Mouse (Mus musculus) E14TG2a.4 (cell line): ENCODE results near the gene Nol8.

Experiments
- H3K27me3 ChIP-seq: 2 replicates; pipeline ENCODE4 v1.6.1; 2014; ENCODE audit warnings: low read length, control low read depth; ENCODE audit not compliant: insufficient read depth
- H3K36me3 ChIP-seq: 2 replicates; pipeline ENCODE4 v1.6.1; 2014; ENCODE audit warnings: low read length, control low read depth; ENCODE audit not compliant: insufficient read depth
- H3K4me1 ChIP-seq: replicated peaks from 2 replicates; pipeline ENCODE4 v1.6.1; 2014; ENCODE audit warnings: low read depth, low read length, control low read depth
- H3K4me3 ChIP-seq: replicated peaks from 2 replicates; pipeline ENCODE4 v1.5.1; 2014; ENCODE audit warnings: mild to moderate bottlenecking, low read length
- H3K9me3 ChIP-seq: 2 replicates; pipeline ENCODE4 v1.6.1; 2014; ENCODE audit warnings: low read length, control low read depth
- CTCF ChIP-seq: conservative IDR thresholded peaks from 2 replicates; pipeline ENCODE4 v1.5.1; 2014; ENCODE audit warnings: low read length
- NANOG ChIP-seq: IDR thresholded peaks from 2 replicates; pipeline ENCODE4 v1.6.1; 2014; ENCODE audit warnings: borderline replicate concordance, low read length, mixed read lengths
- POU5F1 ChIP-seq: IDR thresholded peaks from 2 replicates; pipeline ENCODE4 v1.6.1; 2014; ENCODE audit warnings: low read length, borderline replicate concordance

Gene Nol8

DNA sequence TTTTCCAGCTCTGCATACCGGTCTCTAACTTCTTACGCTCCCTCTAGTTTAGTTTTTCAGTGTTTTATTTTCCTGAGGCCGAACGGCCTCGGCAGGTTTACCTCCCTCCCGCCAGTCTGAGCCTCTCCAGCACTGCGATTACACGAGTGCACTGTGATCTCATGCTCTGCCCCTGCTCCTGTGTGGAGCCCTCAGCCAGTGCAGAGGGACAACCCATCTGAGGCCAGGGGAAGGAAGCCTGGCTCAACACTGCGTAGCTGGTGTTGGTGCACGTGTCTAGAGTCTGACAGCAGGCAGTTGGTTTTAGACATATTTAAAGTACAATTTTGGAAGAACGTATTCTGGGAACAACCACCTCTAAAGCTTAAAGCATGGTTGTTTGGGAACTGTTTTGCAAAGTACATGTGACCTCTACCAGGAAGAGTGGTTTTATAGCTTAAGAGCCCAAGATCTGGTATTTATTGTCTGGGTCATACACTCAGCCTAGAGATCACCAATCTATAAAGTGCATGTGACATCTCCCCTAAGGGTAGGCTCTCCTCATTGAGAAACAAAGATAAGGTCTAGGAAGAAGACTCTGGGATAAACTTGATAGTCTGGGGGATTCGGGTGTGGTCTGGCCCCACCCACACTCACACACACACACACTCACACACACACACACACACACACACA lies 59.3 kb downstream of the Nol8 start:
- Histone ChIP-seq H3K4me3 (no peak overlapping the region), H3K9me3 (no peaks in the 10 kb centered on the region), H3K36me3 (peaks cover 99% of the 10 kb centered on the region), H3K27me3 (no peaks in the 10 kb centered on the region), H3K4me1 (peaks cover 4% of the 10 kb centered on the region; the same call in 1 of the 2 replicates)
- TF ChIP-seq CTCF = no peak
- TF ChIP-seq NANOG = no peak
- TF ChIP-seq POU5F1 = no peak

DNA sequence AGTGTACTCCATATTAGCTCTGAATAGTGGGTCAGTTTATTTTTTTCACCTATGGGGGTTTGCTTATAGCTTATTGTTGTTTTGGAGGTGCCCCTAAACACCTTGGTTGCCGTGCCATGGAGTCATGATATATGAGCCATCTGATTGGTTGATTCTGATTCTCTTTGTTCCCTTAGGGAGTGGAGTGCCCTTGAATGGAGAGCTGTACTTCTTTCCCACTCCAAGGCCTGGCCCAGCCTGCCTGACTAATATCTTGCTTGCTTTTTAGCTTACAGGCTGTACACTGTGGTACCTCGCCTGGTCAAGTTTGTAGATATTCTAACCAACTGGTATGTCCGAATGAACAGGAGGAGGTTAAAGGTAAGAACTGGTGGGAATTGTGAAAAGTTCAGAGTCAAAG lies 66.4 kb downstream of the Nol8 start:
- no peak overlapping the region for H3K4me3 ChIP-seq
- H3K4me1 ChIP-seq = no peaks in the 10 kb centered on the region
- H3K36me3 ChIP-seq = peaks cover 100% of the 10 kb centered on the region
- H3K27me3 ChIP-seq = no peaks in the 10 kb centered on the region
- H3K9me3 ChIP-seq = no peaks in the 10 kb centered on the region
- no peak for TF ChIP-seq NANOG
- no peak for TF ChIP-seq CTCF
- no peak for TF ChIP-seq POU5F1
